Mouse (Mus musculus) forebrain, embryonic 16.5 days (tissue): ENCODE data around the gene Dis3l2. TPM values are rescaled to one million over a fixed set of nuclear protein-coding genes. Genes with fewer than 3 reads are reported as not detected.

Source experiments
- ATAC-seq: fragments of 200-750 bp; cut with Nextera tagmentation; 2 replicates; pipeline ENCODE4 v1.8.0; 2017; ENCODE audit warnings: mild to moderate bottlenecking, moderate library complexity
- H3K27ac ChIP-seq: fragments of 300-500 bp; sonication (generic); 2 replicates; pipeline ENCODE4 v1.5.1; 2014; ENCODE audit warnings: low read length, control low read depth
- H3K27me3 ChIP-seq: fragments of 300-500 bp; sonication (generic); replicated peaks from 2 replicates; pipeline ENCODE4 v1.6.1; 2014; ENCODE audit warnings: low read length; ENCODE audit not compliant: control insufficient read depth, insufficient read depth
- H3K36me3 ChIP-seq: fragments of 300-500 bp; sonication (generic); 2 replicates; pipeline ENCODE4 v1.6.1; 2014; ENCODE audit not compliant: control insufficient read depth, insufficient read depth
- H3K4me1 ChIP-seq: fragments of 300-500 bp; sonication (generic); replicated peaks from 2 replicates; pipeline ENCODE4 v1.6.1; 2014; ENCODE audit warnings: low read length; ENCODE audit not compliant: control insufficient read depth, insufficient read depth
- H3K4me2 ChIP-seq: fragments of 300-500 bp; sonication (generic); 2 replicates; pipeline ENCODE4 v1.6.1; 2014; ENCODE audit warnings: mild to moderate bottlenecking, low read length, control low read depth
- H3K4me3 ChIP-seq: fragments of 300-500 bp; sonication (generic); replicated peaks from 2 replicates; pipeline ENCODE4 v1.5.1; 2014; ENCODE audit warnings: mild to moderate bottlenecking, low read length, control low read depth
- H3K9ac ChIP-seq: fragments of 300-500 bp; sonication (generic); replicated peaks from 2 replicates; pipeline ENCODE4 v1.6.1; 2014; ENCODE audit warnings: low read depth, low read length, control low read depth
- H3K9me3 ChIP-seq: fragments of 300-500 bp; sonication (generic); 2 replicates; pipeline ENCODE4 v1.6.1; 2016; ENCODE audit warnings: low read length; ENCODE audit not compliant: control insufficient read depth
- WGBS: fragments of 180-500 bp; shearing (Covaris S2); extraction: QIAGEN DNeasy Blood & Tissue Kit; methylation state at CpG from one replicate; pipeline ENCODE4 v1.1.7; 2014; 5-methylcytosine and 5-hydroxymethylcytosine counted together
- polyA plus RNA-seq: library from polyadenylated mRNA; unstranded; fragments of >200 nt; fragmentation: Nextera tagmentation; extraction: Ambion mirVana; gene quantifications from 2 replicates; pipeline ENCODE4 v1.2.1, GENCODE M21; 2015

Dis3l2 gene
- polyA plus RNA-seq, 1 experiment from 2014 or later = 43.2 TPM

- H3K4me3 ChIP-seq = no peak overlapping the region
- no peaks in the 10 kb centered on the region for H3K9me3 ChIP-seq
- no peak overlapping the region for H3K9ac ChIP-seq
- peaks cover 10% of the 10 kb centered on the region for H3K4me1 ChIP-seq
- ATAC-seq = no peak
- H3K36me3 ChIP-seq = no peaks in the 10 kb centered on the region
- no peaks in the 10 kb centered on the region for H3K27me3 ChIP-seq
- no peak overlapping the region for H3K4me2 ChIP-seq
- WGBS = 71% methylated on average over 7 of the region's 7 CpGs
- H3K27ac ChIP-seq = no peak overlapping the region
Measured at GRCm38 (mm10) chr1:87032466-87032865, 328.9 kb downstream of the Dis3l2 start.

- peaks cover 10% of the 10 kb centered on the region for H3K4me1 ChIP-seq
Measured at GRCm38 (mm10) chr1:87035532-87036161, 332.0 kb downstream of the Dis3l2 start.

GRCm38 (mm10) chr1:87036334-87036733 is 332.7 kb downstream of the Dis3l2 start:
- Histone ChIP-seq H3K9me3 (no peaks in the 10 kb centered on the region), H3K27me3 (no peaks in the 10 kb centered on the region), H3K27ac (no peak overlapping the region; the same call in 1 of the 2 replicates), H3K9ac (no peak overlapping the region), H3K4me2 (no peak overlapping the region), H3K36me3 (no peaks in the 10 kb centered on the region), H3K4me3 (no peak overlapping the region), H3K4me1 (peaks cover 10% of the 10 kb centered on the region)
- 51% methylated on average over 3 of the region's 3 CpGs for WGBS
- no peak for ATAC-seq

More at GRCm38 (mm10) chr1:87035532-87036161, 332.0 kb downstream of the Dis3l2 start:
- peak overlapping the region; percentile 49; the same call in 1 of the 2 replicates for H3K27ac ChIP-seq
- peak; percentile 82 for ATAC-seq
- 4% methylated on average over 4 of the region's 4 CpGs for WGBS
- H3K4me2 ChIP-seq = no peak overlapping the region
- H3K4me3 ChIP-seq = no peak overlapping the region
- no peaks in the 10 kb centered on the region for H3K9me3 ChIP-seq
- no peaks in the 10 kb centered on the region for H3K27me3 ChIP-seq
- H3K36me3 ChIP-seq = no peaks in the 10 kb centered on the region
- no peak overlapping the region for H3K9ac ChIP-seq

GRCm38 (mm10) chr1:87038477-87039070 is 335.0 kb downstream of the Dis3l2 start:
- Histone ChIP-seq H3K4me3 (no peak overlapping the region), H3K4me2 (no peak overlapping the region), H3K9ac (no peak overlapping the region), H3K36me3 (no peaks in the 10 kb centered on the region), H3K9me3 (no peaks in the 10 kb centered on the region), H3K27ac (no peak overlapping the region), H3K4me1 (peaks cover 10% of the 10 kb centered on the region), H3K27me3 (no peaks in the 10 kb centered on the region)
- WGBS = 95% methylated on average over 2 of the region's 2 CpGs
- ATAC-seq = no peak

GRCm38 (mm10) chr1:87041119-87041518 is 337.5 kb downstream of the Dis3l2 start:
- Histone ChIP-seq H3K4me2 (no peak overlapping the region), H3K9me3 (no peaks in the 10 kb centered on the region), H3K9ac (no peak overlapping the region), H3K4me3 (no peak overlapping the region), H3K27ac (no peak overlapping the region), H3K27me3 (no peaks in the 10 kb centered on the region), H3K4me1 (no peaks in the 10 kb centered on the region), H3K36me3 (no peaks in the 10 kb centered on the region)
- WGBS = 16% methylated on average over 3 of the region's 3 CpGs
- ATAC-seq = peak; percentile 34; the same call in 1 of the 2 replicates

- no peak overlapping the region for H3K4me3 ChIP-seq
- H3K4me1 ChIP-seq = no peaks in the 10 kb centered on the region
- H3K9me3 ChIP-seq = no peaks in the 10 kb centered on the region
- H3K4me2 ChIP-seq = no peak overlapping the region
- WGBS = 0% methylated on average over 1 of the region's 1 CpGs
- peak; percentile 85 for ATAC-seq
- no peak overlapping the region for H3K27ac ChIP-seq
- no peaks in the 10 kb centered on the region for H3K36me3 ChIP-seq
- no peaks in the 10 kb centered on the region for H3K27me3 ChIP-seq
- no peak overlapping the region for H3K9ac ChIP-seq
Measured at GRCm38 (mm10) chr1:87041814-87042438, 338.3 kb downstream of the Dis3l2 start.

- no peak overlapping the region for H3K4me2 ChIP-seq
- WGBS = 33% methylated on average over 3 of the region's 3 CpGs
Measured at GRCm38 (mm10) chr1:87050072-87050471, 346.5 kb downstream of the Dis3l2 start.

GRCm38 (mm10) chr1:87050700-87051099 is 347.1 kb downstream of the Dis3l2 start:
- Histone ChIP-seq H3K4me3 (no peak overlapping the region), H3K4me2 (no peak overlapping the region)
- ATAC-seq = no peak

More at GRCm38 (mm10) chr1:87050072-87050471, 346.5 kb downstream of the Dis3l2 start:
- no peak overlapping the region for H3K27ac ChIP-seq
- H3K4me3 ChIP-seq = no peak overlapping the region
- no peak overlapping the region for H3K9ac ChIP-seq
- H3K4me1 ChIP-seq = no peaks in the 10 kb centered on the region; the same call in 1 of the 2 replicates
- ATAC-seq = peak; percentile 58
- peaks cover 2% of the 10 kb centered on the region; the same call in 1 of the 2 replicates for H3K36me3 ChIP-seq
- no peaks in the 10 kb centered on the region for H3K9me3 ChIP-seq
- no peaks in the 10 kb centered on the region for H3K27me3 ChIP-seq

GRCm38 (mm10) chr1:87051369-87051768 is 347.8 kb downstream of the Dis3l2 start:
- ATAC-seq = no peak
- H3K9me3 ChIP-seq = no peaks in the 10 kb centered on the region
- H3K4me3 ChIP-seq = no peak overlapping the region
- no peaks in the 10 kb centered on the region for H3K27me3 ChIP-seq
- no peak overlapping the region for H3K27ac ChIP-seq
- H3K9ac ChIP-seq = no peak overlapping the region
- H3K36me3 ChIP-seq = peaks cover 2% of the 10 kb centered on the region; the same call in 1 of the 2 replicates
- no peak overlapping the region for H3K4me2 ChIP-seq
- WGBS = 83% methylated on average over 4 of the region's 4 CpGs
- H3K4me1 ChIP-seq = no peaks in the 10 kb centered on the region; the same call in 1 of the 2 replicates

More at GRCm38 (mm10) chr1:87050700-87051099, 347.1 kb downstream of the Dis3l2 start:
- Histone ChIP-seq H3K9me3 (no peaks in the 10 kb centered on the region), H3K27ac (no peak overlapping the region), H3K27me3 (no peaks in the 10 kb centered on the region), H3K36me3 (peaks cover 2% of the 10 kb centered on the region; the same call in 1 of the 2 replicates), H3K9ac (no peak overlapping the region), H3K4me1 (no peaks in the 10 kb centered on the region; the same call in 1 of the 2 replicates)
- 89% methylated on average over 1 of the region's 1 CpGs for whole genome bisulfite sequencing
